Mouse (Mus musculus) spleen, adult 12 weeks (tissue): ENCODE data around the gene Fsd1l.
"Not testable (repeated sequence)": the region's sequence is repeated elsewhere in the genome, so short reads cannot be mapped to it uniquely, and the experiment has no call there.

Experiments
- DNase-seq: peaks from one replicate; pipeline ENCODE4 v3.0.0; 2022; ENCODE audit warnings: low spot score

The Fsd1l gene

DNA sequence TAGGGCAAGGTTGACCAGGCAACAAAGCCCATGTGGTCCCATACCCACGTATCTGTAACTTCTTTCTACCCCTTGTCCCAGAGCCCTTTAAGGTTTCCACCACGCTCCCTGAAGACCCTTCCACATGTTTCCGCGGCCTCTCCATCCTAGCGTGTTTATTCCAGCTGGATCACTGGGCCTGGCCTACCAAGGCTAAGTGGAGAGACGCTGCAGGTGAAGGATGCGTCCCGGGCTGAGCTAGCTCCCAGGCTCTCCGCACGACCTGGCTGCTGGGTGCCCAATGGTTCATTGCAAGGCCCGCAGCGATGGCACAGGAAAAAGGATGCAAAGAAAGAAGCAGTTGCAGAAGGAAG is 332 bp upstream of the Fsd1l start:
- no peak for DNase-seq

DNA sequence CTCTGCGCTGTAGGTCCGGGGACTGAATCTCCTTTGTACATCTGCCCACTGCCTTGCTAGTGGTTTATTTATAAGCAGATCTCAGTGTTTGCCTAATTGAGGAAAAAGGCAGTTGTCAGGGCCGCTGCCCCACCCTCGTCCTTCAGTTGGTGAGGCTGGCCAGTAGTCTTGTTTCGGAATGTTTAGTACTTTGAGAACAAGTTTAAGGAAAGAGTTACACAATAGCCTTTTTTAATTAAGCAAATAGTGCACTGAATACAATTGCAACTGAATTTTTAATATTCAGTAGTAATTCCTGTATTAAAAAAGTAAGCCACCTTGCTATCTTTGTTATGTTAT is 709 bp downstream of the Fsd1l start:
- no peak for DNase-seq

DNA sequence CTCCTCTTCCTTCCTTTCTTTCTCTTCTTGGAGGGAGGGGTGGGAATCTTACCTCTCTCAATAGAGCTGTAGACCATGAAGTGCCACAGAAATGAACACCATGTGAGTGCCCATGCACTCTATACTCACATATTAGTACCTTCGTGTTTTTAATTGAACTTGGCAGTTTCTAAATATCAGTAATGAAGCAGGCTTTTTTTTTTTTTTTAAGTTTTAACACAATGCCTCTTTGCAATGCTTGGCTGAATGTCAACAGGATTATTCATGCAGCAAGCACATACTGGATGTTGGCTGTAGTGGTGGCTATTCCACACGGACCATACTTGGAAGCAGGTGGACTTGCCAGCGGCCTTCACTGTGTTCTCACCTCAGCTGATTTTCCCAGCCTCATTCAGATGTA is 4.1 kb downstream of the Fsd1l start:
- DNase-seq, result no peak

DNA sequence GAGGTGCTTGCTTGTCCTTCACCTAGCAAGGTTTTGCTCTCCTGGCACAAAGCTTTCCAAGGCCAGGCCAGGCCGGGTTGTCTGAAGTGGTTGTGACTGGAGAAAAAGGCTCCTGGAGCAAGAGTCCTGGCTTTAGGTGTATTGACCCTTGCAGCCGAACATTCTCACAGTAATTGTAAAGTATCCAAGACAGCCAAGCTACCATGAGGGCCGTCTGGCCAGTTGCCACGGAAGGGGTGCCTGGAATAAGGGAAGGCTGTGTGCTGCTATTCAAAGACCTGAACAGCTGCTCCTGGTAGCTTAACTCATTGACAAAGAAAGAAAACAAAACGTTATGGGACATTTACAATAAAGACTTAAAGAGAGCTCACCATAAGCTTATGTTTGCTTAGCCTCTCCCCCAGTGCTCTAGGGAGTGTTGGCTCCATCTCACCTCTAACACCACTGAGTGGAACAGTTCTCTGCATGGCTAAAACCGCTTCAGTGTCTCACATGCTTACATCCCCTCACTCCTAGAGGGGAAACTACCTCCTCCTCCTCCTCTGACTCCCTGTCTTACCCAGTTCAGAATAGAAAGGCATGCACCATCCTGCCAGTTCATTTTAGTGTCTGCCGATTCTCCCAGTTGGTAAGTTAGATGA is 6.1 kb downstream of the Fsd1l start:
- DNase-seq, result no peak

DNA sequence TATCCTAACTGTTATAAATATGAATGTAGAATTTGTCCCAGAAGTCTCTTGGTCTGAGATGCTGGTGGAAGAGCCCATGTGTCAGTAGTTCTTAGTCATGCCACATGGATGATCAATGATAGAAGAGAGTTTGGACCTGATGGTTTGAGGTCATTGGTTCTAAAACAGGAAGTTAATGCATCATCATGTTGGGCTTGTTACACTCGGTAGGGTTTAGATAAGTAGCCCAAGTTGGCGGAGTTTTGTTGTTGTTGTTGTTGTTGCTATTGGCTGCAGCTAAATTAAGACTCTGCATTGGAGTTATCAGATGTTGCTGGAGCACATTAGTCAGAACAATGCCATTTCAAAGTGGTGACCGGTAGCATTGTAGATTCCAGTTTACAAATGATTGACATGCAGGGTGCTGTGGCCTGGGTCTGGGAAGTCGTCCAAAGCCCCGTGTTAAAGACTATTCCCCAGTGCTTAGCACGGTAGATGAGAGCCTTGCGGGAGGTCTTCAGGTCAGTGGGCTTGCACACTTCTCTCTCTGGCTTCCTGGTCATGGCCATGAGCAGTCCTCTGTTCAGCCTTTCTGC is 7.4 kb downstream of the Fsd1l start:
- no peak for DNase-seq

DNA sequence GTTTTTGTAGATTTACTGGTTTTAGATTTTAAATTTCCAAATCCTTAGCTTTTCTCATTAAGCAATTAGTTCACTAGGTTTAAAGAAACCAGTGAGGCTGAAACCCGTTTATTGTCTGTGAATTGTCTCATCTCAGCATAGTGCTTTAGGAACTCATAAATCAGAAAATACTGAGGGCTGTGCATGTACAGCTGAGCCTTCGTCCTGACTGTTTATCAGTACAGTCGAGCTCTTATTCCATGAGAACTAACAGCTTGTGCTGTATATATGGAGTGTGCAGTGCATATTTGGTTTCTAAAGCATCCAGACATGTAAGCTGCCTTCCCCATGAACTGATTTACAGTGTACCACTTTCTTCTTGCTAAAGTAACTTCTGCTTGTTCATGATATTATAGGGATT is 26.8 kb downstream of the Fsd1l start:
- no peak for DNase-seq

DNA sequence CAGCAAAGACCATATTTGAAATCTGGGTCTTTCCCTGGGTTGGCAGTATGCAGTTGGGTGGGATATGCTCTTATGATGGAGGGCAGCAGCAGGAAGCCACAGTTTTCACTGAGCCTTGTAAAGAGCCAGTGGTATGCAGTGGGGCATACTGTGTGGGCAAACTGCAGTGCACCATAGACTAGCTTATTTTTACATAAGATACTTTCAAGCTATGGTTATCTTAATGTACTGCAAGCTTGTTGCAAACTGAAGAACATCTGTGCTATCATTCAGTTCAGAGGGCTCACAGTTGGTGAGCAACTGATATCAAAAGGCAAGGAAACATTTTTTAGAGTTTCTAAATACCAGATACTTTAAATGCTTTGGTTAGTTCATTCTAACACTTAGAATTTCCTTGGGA is 29.4 kb downstream of the Fsd1l start:
- no peak for DNase-seq

DNA sequence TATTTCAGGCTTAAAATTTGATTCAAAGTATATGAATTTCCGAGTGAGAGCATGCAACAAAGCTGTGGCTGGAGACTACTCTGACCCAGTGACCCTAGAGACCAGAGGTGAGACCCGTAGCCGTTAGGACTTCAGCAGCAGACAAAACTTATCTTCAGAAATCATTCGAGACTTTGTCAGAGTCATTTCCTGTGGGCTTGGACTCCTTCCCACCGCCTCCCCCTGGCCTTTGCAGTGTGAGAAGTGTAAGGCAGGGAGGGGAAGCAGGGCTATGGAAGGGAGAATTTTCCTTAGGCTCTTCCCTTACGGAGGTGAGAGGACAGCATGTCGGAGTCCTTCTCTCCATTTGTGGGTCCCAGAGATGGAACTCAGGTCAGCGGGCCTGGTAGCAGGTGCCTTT is 50.8 kb downstream of the Fsd1l start:
- no peak for DNase-seq

DNA sequence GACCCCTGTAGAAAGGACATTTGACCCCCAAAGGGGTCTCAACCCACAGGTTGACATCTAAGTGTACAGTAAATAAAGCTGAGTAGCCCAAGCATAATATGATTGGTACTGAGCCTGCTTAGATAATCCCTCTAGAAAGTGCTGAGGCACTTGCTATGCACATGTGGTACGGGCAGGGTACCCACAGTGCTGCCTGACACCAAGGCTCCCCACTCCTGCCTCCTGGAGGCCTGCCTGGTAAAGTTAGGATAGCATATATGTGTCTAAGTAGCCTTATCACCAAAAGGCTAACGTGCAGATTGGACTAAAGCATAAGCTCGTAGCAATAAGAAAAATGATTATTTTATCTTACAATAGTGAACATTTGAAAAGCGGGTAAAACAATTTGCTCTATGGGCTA is 57.7 kb downstream of the Fsd1l start:
- DNase-seq, result no peak

DNA sequence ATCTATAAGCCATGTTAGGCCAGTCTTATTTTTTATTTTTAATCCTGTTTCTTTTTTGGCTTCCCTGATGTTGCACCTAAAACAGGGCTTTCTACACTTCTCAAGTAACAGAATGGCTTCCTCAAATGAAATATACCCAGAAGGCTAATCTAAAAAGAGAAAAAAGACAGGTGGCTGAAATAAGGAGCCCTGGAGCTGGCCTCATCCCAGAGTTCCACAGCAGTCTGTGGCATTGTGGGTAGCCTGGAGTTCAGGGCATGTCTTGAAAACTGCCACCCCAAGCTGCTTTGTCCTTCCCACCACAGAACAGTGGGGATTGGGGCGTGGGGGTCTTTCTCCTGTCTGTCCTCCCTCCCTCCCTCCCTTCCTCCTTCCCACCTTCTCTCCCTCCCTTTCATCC is 60.1 kb downstream of the Fsd1l start:
- no peak for DNase-seq

DNA sequence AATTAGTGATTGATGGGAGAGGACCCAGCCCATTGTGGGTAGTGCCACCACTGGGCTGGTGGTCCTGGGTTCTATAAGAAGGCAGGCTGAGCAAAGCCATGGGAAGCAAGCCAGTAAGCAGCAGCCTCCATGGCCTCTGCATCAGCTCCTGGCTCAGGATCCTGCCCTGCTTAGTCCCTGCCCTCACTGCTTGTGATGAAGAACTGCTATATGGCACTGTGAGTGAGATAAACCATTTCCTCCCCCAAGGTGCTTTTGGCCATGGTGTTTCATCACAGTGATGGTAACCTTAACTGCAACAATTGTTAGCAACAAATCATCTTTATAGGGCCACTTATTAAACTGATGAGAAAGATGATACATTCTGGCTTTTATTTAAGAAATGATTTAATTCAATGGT is 77.9 kb downstream of the Fsd1l start:
- DNase-seq, result not testable (repeated sequence)

DNA sequence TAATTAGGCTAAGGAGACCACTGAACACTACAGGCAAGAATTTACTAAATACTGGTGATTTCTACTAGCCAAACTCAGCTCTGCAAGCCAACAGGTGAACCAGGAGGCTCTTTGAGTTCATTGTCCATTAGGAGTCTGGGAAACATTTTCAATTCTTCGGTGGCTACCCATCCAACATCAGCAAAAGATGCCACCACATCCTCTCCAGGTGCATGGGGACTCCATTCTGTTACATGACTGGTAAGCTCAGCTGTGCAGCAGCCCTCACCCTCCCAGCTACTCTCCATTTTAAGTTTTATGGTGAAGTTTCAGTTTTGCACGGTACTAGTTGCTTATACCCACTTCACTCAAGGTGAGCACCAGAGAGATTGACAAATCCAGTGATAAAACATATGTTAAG is 78.8 kb downstream of the Fsd1l start:
- no peak for DNase-seq

DNA sequence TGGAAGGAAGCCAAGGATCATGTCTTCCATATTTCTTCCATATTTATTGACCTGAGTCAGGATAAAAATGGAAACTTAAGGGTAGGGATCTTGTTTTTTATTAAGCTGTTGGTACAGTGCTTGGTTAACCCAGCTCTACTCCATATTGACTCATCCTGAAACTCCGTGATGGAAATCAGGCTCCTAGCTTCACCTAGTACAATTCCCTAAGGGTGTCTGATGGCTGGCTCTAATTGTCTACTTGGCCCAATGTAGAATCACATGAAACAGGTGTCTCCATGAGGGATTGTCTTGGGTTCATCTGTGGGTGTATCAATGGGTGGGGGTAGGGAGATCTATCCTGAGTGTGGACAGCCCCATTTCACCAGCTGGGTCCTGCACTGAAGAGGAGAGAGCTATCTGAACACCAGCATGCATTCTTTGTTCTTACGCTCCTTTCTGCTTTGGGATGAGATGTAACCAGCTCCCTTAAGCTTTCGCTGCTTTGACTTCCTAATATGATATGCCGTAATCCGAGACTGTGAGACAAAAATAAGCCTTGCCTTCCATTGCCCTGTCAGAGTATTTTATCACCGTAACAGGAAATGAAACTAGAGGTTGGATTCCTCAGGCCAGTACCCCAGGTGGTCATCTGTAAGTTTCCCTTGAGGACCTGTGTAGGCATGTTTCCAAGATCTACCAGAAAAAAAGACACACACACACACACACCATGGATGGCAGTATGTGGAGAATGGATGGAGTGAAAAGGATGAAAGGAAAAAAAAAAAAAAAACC is 79.5 kb downstream of the Fsd1l start:
- no peak for DNase-seq

DNA sequence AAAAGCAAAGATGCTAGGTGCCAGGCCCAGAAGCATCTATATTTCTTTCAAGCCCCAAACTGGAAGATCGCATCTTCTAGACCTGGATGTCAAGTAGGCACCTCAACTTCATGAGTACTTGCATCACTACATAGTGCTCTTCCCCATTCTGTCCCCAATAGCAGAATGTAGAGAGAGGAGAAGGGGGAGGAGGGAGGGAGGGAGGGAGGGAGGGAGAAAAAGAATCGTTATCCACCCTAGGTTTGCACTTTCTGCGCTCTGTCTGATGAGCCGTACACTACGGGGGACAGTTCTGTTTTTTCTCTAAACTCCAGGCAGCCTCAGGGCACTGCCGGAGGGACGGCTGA is 82.4 kb downstream of the Fsd1l start, which contains the start of gene Fktn:
Gene Fktn (plus strand): TSS at position 295 of the 347 bp plus-strand sequence.
- no peak for DNase-seq

DNA sequence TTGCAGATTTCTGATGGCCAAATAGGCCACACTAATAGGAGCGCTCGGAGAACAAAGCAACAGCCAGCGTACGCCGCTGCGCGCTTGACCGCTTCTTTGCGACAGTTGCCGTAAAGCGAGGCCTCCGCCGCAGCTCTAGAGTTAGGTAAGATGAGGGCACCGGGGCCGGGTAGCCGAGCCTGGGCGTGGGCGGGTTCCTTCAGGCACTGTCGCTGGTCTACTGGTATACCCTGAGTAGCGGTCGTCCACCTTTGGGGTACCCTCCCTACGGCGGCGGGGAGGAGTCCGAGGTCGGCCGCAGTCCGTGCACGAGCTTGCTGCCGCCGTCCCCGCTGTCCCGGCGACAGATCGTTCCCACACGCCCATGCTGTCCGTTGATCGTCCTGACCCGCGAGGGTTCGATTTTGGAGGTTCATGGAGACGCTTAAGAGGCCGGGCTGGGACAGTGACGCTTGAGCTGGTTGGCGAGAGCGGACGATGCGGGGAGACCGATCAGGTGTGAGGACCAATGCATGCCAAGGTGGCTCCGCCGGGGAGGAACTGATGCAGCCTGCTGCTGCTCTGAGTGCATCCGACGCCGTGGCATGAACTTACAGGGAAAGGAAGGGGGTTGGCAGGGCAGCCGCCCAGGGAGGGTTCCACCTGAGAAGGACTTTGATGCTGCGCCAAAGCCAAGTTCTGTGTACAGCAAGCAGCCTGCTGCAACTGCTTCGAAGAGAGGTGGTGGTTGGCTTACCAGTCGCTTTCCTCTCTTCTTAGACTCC is 83.0 kb downstream of the Fsd1l start:
- DNase-seq, result peak; percentile 81

DNA sequence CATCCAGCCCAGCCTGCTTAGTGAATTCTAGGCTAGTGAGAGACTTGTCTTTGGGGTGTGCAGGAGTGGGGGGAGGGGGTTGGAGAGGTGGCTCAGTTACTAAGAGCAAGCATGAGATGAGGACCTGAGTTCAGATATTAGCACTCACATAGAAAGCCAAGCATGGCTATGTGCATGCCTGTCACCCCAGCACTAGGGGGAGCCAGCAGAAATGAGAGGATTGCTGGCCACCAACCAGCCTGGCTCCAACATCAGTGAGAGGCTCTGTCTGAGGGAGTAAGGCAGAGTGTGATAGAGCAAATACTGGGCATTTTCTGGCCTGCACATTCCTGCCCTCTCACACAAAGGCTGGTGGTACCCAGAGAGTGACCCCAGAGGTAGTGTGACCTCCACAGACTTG is 84.7 kb downstream of the Fsd1l start:
- DNase-seq, result no peak

DNA sequence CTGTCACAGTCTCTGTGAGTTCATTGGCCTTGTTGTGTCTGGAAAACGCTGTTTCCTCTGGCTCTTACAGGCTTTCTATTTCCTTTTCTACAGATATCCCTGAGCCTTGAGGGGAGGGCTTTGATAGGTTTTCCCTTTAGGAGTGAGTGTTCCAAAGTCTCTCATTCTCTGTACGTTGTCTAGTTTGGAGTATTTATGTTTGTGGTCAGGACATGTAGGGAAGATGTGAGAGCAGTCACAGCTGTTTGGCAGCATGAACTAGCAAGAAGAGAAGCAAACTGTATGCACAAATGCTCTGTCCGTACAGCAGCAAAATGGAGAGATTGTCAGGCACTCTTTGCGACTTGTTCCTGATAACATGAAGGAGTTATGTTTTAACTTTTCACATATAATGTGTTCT is 86.3 kb downstream of the Fsd1l start:
- no peak for DNase-seq

DNA sequence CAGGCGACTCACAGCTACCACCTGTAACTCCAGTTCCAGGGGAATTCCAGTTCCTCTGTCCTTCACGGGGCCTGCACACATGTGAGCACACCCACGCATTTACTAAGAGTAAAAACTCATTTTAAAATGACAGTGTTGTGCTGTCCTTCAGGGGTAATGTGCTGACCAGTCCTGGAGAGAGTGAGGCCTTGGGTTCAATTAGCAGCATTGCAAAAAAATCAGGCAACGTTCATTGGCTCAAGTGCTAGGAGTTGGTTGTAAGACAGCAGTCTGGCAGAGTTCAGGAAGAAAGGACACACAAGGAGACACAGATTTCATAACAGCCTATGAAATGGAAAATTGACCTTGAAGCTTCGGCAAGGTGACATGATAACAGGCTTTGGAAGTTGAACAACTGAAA is 87.0 kb downstream of the Fsd1l start:
- no peak for DNase-seq

DNA sequence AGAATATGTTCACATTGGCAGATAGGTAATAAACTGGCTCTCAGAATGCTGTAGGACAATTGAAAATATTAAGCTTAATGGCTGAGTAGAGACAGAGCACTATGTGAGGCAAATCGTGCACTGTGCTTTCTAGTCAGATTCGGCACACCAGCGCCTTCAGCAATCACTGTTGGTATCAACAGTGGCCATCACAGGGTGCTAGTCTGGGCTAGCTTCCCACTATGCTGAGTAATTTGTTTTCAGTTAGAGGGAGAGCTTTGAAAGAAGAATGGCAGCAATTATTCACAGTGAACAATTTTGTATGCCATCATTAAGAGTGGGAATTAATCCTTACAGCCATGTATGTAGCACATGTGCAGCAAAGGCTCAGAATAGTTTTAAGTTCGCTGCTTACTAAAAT is 91.2 kb downstream of the Fsd1l start:
- DNase-seq, result no peak

DNA sequence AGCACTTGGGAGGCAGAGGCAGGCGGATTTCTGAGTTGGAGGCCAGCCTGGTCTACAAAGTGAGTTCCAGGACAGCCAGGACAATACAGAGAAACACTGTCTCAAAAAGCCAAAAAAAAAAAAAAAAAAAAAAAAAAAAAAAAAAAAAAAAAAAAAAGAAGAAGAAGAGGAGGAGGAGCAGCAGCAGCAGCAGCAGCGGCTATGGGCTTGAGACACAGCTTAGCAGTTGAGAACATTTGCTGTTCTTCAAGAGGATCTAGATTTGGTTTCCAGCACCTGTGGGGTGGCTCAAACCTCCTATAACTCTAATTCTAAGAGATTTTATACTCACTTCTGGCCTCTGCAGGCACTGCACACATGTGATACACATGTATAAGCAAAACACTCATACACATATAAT is 94.8 kb downstream of the Fsd1l start:
- not testable (repeated sequence) for DNase-seq

DNA sequence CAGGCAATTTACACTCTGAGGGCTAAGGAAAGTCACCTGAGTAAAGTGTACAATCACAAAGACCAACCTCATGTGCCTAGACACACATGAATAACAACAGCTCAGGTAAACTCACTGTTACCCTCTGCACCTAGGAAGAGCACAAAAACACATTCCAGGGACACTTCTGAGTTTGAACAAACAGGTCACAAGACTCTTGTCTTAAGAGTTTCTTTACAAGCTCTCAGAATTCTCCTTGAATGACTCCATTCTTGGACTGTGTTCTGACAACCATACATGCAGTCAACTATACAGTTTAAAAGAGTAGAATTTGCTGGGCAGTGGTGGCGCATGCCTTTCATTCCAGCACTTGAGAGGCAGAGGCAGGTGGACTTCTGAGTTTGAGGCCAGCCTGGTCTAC is 96.8 kb downstream of the Fsd1l start:
- no peak for DNase-seq

DNA sequence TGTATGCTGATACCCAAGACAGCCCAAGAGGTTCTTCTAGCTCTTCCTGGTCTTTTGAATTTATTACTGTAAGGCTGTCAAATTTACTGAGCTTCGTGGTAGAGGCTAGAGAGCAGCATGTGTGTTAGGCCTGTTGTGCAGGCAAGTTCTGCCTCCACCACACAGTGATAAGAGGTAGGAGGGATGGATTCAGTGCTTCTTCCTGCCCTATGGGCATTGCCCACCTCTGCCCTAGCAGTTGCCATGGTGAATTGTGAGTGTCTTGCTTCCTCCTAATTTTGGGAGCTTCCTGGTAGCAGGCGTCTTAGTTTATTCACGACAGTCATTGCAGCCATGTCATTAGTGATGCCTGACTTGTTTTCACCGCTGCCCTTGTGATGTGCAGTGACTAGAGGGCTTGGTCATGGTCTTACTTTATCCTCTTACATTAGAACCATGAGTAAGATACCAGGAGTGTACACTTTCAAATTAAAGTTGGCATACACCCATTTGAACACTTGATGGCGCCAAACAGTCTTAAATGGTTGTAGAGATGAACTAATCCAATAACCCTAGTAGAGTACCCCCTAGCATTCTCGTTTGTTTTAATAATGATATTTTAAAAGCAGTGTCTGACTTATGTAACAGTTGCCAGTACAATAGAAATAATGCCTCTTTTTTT is 107.8 kb downstream of the Fsd1l start:
- DNase-seq, result no peak

DNA sequence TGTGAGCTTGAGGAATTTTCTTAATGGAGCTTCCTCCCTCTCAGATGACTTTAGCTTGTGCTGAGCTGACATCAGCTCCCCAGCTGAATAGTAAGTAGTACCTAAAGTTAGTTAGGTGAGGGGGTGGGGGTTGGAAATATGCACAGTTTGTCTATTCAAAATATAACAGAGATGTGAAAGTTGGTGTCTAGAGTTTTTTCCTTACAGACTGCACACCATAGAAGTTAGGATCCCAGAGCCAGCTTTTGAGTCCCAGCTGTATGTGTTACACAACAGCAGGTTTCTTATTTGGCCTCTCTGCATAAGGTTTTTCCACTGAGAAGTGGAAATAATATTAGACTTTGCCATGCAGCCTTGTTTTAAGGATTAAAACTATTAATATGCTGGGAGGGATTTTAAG is 118.6 kb downstream of the Fsd1l start:
- no peak for DNase-seq
